Mouse (Mus musculus) neural tube, embryonic 14.5 days (tissue): ENCODE data around the gene Vmn1r143. TPM values are rescaled to one million over a fixed set of nuclear protein-coding genes. Genes with fewer than 3 reads are reported as not detected.
"Not testable (repeated sequence)": the region's sequence is repeated elsewhere in the genome, so short reads cannot be mapped to it uniquely, and the experiment has no call there.

Experiments
- ATAC-seq: fragments of 200-750 bp; cut with Nextera tagmentation; 2 replicates; pipeline ENCODE4 v1.8.0; 2017; ENCODE audit warnings: low read depth, mild to moderate bottlenecking, moderate TSS enrichment, moderate library complexity
- H3K27ac ChIP-seq: fragments of 300-500 bp; sonication (generic); 2 replicates; pipeline ENCODE4 v1.5.1; 2014; ENCODE audit warnings: low read depth, mild to moderate bottlenecking, control low read depth, low read length, moderate library complexity, mixed read lengths
- H3K27me3 ChIP-seq: fragments of 300-500 bp; sonication (generic); 2 replicates; pipeline ENCODE4 v1.6.1; 2014; ENCODE audit warnings: low read length; ENCODE audit not compliant: control insufficient read depth, insufficient read depth
- H3K36me3 ChIP-seq: fragments of 300-500 bp; sonication (generic); 2 replicates; pipeline ENCODE4 v1.6.1; 2014; ENCODE audit warnings: low read length, mixed read lengths; ENCODE audit not compliant: control insufficient read depth, insufficient read depth
- H3K4me1 ChIP-seq: fragments of 300-500 bp; sonication (generic); 2 replicates; pipeline ENCODE4 v1.6.1; 2014; ENCODE audit warnings: low read length; ENCODE audit not compliant: control insufficient read depth, insufficient read depth
- H3K4me2 ChIP-seq: fragments of 300-500 bp; sonication (generic); 2 replicates; pipeline ENCODE4 v1.6.1; 2014; ENCODE audit warnings: mild to moderate bottlenecking, low read depth, low read length, control low read depth
- H3K4me3 ChIP-seq: fragments of 300-500 bp; sonication (generic); 2 replicates; pipeline ENCODE4 v1.5.1; 2014; ENCODE audit warnings: low read depth, low read length, control low read depth, mixed read lengths
- H3K9ac ChIP-seq: fragments of 300-500 bp; sonication (generic); replicated peaks from 2 replicates; pipeline ENCODE4 v1.6.1; 2014; ENCODE audit warnings: low read depth, mild to moderate bottlenecking, control low read depth, low read length, mixed read lengths
- H3K9me3 ChIP-seq: fragments of 300-500 bp; sonication (generic); 2 replicates; pipeline ENCODE4 v1.6.1; 2016; ENCODE audit warnings: low read length; ENCODE audit not compliant: control insufficient read depth
- WGBS: fragments of 180-500 bp; shearing (Covaris S2); extraction: QIAGEN DNeasy Blood & Tissue Kit; methylation state at CpG from one replicate; pipeline ENCODE4 v1.1.7; 2014; 5-methylcytosine and 5-hydroxymethylcytosine counted together
- polyA plus RNA-seq: library from polyadenylated mRNA; unstranded; fragments of >200 nt; fragmentation: Nextera tagmentation; extraction: Ambion mirVana; gene quantifications from 2 replicates; pipeline ENCODE4 v1.2.1, GENCODE M21; 2014

Gene Vmn1r143
- not detected in 2 replicates for polyA plus RNA-seq

GRCm38 (mm10) chr7:22189077-22189476, at the start of gene Vmn1r143:
TSS of gene Vmn1r143 (plus strand) at chr7:22189377.
- not testable (repeated sequence) for H3K4me3 ChIP-seq, ATAC-seq, H3K4me2 ChIP-seq, H3K27me3 ChIP-seq, H3K9ac ChIP-seq, H3K9me3 ChIP-seq, H3K4me1 ChIP-seq, H3K36me3 ChIP-seq, H3K27ac ChIP-seq
- no CpG with 5 or more reads among the region's 3 CpGs for WGBS

GRCm38 (mm10) chr7:22163935-22164334, 25.2 kb upstream of the Vmn1r143 start, which contains the start of gene Vmn1r142:
TSS of gene Vmn1r142 (minus strand) at chr7:22164035.
- H3K9me3 ChIP-seq, H3K27me3 ChIP-seq, H3K36me3 ChIP-seq, H3K4me1 ChIP-seq, H3K4me2 ChIP-seq, H3K27ac ChIP-seq, ATAC-seq, H3K9ac ChIP-seq, H3K4me3 ChIP-seq: not testable (repeated sequence)
- no CpG with 5 or more reads among the region's 3 CpGs for WGBS

GRCm38 (mm10) chr7:22201164-22201563, 12.0 kb downstream of the Vmn1r143 start, which contains the start of gene Gm8653:
TSS of gene Gm8653 (minus strand) at chr7:22201264.
- H3K9me3 ChIP-seq, H3K4me2 ChIP-seq, H3K27me3 ChIP-seq, ATAC-seq, H3K4me1 ChIP-seq, H3K4me3 ChIP-seq, H3K9ac ChIP-seq, H3K27ac ChIP-seq, H3K36me3 ChIP-seq: not testable (repeated sequence)
- WGBS: no CpG with 5 or more reads among the region's 2 CpGs

GRCm38 (mm10) chr7:22229384-22229783, 40.2 kb downstream of the Vmn1r143 start, which contains the start of gene Gm8453:
TSS of gene Gm8453 (minus strand) at chr7:22229484.
- not testable (repeated sequence) for H3K4me2 ChIP-seq, ATAC-seq, H3K4me1 ChIP-seq, H3K9ac ChIP-seq, H3K27ac ChIP-seq, H3K27me3 ChIP-seq, H3K36me3 ChIP-seq, H3K4me3 ChIP-seq, H3K9me3 ChIP-seq
- 32% methylated on average over 1 of the region's 2 CpGs for WGBS

Other genes starting within 250 kb of the Vmn1r143 start
- not detected in 2 replicates for gene Vmn1r137, start 194.8 kb upstream of the Vmn1r143 start, polyA plus RNA-seq
- gene Vmn1r138, start 160.5 kb upstream of the Vmn1r143 start, polyA plus RNA-seq: not detected in 2 replicates
- gene Gm6176, start 133.1 kb upstream of the Vmn1r143 start, polyA plus RNA-seq: not detected in 2 replicates
- gene Vmn1r139, start 120.3 kb upstream of the Vmn1r143 start, polyA plus RNA-seq: not detected in 2 replicates
- not detected in 2 replicates for gene Gm16451, start 71.1 kb upstream of the Vmn1r143 start, polyA plus RNA-seq
- not detected in 2 replicates for gene Gm10666, start 54.6 kb upstream of the Vmn1r143 start, polyA plus RNA-seq
- not detected in 2 replicates for gene Vmn1r142, start 25.3 kb upstream of the Vmn1r143 start, polyA plus RNA-seq
- gene Gm8653, start 11.9 kb downstream of the Vmn1r143 start, polyA plus RNA-seq: not detected in 2 replicates
- gene Gm8453, start 40.1 kb downstream of the Vmn1r143 start, polyA plus RNA-seq: not detected in 2 replicates
- not detected in 2 replicates for gene Gm4187, start 140.3 kb downstream of the Vmn1r143 start, polyA plus RNA-seq
- not detected in 2 replicates for gene Gm8660, start 181.7 kb downstream of the Vmn1r143 start, polyA plus RNA-seq
- gene Vmn1r148, start 224.2 kb downstream of the Vmn1r143 start, polyA plus RNA-seq: not detected in 2 replicates
- not detected in 2 replicates for gene Vmn1r149, start 248.9 kb downstream of the Vmn1r143 start, polyA plus RNA-seq